Mouse (Mus musculus) cerebellum, adult 9-10 months (tissue): ENCODE data around the gene Slc9a1.

Experiments
- DNase-seq: peaks from one replicate; pipeline ENCODE4 v3.0.0; 2022

Slc9a1 gene

DNA sequence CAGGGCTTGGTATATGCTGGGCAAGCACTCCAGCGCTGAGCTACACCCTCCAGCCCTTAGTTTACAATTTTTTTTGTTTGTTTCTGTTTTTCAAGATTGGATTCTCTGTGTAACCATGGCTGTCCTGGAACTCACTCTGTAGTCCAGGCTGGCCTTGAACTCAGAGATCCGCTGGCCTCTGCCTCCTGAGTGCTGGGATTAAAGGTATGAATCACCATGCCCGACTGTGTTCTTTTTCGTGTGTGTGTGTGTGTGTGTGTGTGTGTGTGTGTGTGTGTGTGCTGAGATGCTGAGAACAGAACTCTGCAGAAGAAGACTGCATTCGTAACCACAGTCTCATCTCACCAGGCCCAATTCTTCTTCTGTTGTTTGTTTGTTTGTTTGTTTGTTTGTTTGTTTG lies 34.8 kb downstream of the Slc9a1 start:
- DNase-seq: no peak

- DNase-seq: no peak
Measured at GRCm38 (mm10) chr4:133406313-133407056, 37.0 kb downstream of the Slc9a1 start.

DNA sequence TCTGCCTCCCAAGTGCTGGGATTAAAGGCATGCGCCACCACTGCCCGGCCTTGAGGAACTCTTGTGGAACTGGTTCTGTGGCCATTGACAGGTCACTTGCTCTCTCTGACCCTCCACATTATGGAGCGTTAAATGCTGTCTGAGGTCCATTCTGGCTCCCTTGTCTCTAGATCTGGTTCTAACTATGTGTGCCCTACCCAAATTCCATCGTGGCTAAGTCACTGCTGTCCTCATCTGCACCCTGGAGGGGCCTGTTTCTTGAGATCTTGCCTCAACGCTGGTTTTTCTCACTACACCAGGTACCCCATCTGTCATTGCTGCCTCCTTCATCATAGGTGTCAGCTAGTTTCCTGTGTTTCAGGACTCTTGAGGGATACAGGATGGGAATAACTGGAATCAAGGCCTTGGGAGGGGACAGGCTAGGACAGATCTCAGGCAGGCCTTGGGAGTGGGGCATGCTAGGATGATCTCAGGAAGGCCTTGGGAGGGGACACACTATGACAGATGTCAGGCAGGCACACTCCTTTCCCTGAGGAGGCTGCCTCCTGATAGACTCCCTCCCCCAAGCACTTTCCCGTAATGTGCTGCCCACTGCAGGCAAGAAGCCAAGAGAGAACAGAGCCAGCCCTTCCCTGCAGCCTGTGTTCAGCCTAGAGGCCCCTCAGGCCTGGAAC lies 37.7 kb downstream of the Slc9a1 start:
- DNase-seq: no peak

DNA sequence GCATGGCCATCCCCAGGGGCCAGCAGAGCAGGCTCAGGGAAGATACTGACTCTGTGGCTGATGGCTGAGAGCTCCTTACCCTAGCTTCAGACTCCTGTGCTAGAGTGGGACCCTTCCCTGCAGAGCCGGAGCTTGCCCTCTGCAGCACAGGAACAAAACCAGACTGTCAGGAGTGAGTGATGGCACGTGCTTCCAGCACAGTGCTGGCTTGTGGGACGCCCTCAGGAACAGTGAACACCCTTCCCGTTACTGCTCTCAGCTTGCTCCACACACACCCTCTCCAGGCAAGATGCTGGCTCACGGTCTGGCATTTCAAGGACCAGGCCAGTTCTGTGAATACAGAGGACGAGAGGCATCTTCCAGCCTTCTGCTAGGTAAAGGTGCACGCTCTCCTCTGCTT lies 38.5 kb downstream of the Slc9a1 start:
- no peak for DNase-seq

DNA sequence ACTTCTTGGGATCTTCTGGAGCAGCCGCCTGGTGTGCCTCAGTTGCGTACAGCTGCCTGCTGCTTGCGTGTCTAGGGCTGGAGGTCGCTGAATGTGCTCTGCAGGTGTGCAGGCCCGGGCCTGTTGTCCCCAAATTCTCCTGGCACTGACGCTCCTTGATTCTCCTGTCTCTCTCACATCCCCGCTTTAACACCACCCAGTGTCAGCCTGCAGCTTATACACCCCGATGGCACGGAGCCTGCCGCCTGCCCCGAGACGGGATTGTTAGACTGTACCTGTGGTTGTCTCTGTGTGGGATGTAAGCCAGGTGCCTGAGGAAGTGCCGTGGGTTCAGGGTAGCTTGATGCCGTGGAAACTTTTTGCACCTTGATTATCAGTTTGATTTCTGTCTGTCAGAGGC lies 41.5 kb downstream of the Slc9a1 start:
- no peak for DNase-seq

GRCm38 (mm10) chr4:133412096-133412495 lies 42.6 kb downstream of the Slc9a1 start:
- DNase-seq: no peak

GRCm38 (mm10) chr4:133412575-133413540 lies 43.4 kb downstream of the Slc9a1 start:
- DNase-seq: no peak

DNA sequence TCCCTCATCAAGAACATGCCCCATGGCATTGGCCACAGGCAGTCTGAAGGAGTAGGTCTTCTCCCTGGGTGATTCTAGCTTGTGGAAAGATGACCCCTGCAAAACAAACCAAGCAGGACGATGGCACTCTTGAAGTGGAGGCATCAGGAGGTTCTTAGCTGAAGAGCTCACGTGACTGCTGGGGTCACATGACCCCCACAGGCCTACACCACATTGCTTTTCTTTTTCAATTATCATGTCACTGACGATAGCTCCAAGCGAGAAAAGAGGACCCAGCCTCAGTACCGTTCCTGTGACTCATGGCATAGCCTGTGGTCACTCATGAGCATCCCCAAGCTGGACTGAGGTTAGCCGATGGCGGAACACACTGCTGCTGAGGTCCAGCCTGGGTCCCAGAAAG lies 44.1 kb downstream of the Slc9a1 start:
- no peak for DNase-seq

DNA sequence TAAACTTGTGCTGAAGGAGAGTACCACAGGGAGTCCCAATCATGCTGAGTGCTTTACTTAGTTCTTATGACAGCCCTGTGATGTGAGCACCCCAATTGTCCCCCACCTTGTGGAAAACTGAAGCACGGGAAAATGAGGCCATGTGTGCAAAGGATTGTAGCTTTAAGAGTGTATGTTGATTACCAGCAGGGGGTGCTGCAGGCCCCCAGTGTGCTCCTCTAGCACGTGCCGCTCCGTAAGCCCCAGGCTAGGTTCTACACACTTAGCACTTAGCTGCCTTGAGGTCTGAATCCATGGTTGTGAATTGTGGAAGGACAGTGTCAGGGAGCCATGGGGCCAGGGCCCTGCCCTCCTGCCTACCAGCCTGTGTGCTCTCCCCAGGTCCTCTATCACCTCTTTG lies 45.4 kb downstream of the Slc9a1 start:
- no peak for DNase-seq

- DNase-seq: peak; percentile 68
Measured at GRCm38 (mm10) chr4:133419312-133420004, 50.0 kb downstream of the Slc9a1 start.

- no peak for DNase-seq
Measured at GRCm38 (mm10) chr4:133421989-133422388, 52.5 kb downstream of the Slc9a1 start.

- no peak for DNase-seq
Measured at GRCm38 (mm10) chr4:133422601-133423000, 53.1 kb downstream of the Slc9a1 start.

DNA sequence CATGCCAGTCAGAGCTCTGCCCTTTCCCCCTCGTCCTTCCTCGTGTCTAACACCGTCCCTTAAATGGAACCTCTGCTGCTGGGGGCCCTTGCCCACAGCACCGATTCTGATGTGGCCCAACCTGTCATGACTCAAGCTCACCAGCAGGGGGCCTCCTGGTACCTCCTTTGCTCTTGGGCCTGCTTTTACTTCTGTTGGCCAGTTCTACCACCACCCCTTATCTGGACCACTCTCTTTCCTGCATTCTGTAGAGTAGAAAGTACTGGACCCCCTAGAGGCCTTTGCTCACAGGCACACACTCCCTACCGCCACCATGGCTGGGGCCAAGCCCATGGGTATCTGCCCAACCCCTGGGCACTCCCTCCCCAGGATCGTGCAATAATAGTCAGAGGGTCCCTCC lies 53.6 kb downstream of the Slc9a1 start:
- peak; percentile 58 for DNase-seq

DNA sequence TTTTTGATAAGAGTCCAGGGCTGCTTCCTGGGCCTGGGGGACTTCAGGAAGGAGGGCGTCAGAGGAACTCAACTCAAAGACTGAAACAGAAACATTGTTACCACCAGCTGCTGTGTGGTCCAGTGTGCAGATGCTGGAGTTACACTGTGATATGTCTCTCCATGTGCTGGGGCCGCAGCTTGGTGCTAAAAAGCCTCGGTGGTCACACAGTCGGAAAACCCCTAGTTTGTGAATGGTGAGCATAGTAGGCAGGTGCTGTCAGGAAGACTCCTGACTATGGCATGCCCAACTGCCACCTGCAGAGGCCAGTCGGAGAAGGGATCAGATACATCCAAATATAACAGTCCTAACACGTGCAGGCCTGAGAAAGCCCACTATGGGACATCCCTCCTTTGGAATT lies 54.2 kb downstream of the Slc9a1 start:
- DNase-seq: no peak

DNA sequence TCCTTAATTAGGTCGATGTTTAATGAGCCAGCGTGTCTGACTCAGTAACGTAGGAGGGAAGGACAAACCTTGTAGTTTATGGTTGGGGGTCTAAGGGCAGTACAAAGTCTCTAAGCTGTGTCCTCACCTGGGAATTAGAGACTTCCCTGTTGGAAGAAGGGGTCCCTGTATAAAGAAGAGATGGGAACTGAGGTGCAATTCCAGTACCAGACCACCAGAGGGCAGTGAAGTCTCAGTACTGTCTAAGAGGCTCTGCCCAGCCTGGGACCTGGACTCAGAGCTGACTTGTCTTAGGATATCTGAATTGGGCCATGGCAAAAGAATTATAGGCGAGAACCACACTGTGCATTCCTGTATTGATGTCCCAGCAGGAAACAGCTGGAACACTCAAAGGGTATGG lies 54.6 kb downstream of the Slc9a1 start:
- peak; percentile 85 for DNase-seq

GRCm38 (mm10) chr4:133426141-133426540 lies 56.6 kb downstream of the Slc9a1 start:
- no peak for DNase-seq

- no peak for DNase-seq
Measured at GRCm38 (mm10) chr4:133431508-133431907, 62.0 kb downstream of the Slc9a1 start.

GRCm38 (mm10) chr4:133432560-133433171 lies 63.2 kb downstream of the Slc9a1 start:
- DNase-seq: peak; percentile 58

- DNase-seq: no peak
Measured at GRCm38 (mm10) chr4:133435921-133436320, 66.4 kb downstream of the Slc9a1 start.

DNA sequence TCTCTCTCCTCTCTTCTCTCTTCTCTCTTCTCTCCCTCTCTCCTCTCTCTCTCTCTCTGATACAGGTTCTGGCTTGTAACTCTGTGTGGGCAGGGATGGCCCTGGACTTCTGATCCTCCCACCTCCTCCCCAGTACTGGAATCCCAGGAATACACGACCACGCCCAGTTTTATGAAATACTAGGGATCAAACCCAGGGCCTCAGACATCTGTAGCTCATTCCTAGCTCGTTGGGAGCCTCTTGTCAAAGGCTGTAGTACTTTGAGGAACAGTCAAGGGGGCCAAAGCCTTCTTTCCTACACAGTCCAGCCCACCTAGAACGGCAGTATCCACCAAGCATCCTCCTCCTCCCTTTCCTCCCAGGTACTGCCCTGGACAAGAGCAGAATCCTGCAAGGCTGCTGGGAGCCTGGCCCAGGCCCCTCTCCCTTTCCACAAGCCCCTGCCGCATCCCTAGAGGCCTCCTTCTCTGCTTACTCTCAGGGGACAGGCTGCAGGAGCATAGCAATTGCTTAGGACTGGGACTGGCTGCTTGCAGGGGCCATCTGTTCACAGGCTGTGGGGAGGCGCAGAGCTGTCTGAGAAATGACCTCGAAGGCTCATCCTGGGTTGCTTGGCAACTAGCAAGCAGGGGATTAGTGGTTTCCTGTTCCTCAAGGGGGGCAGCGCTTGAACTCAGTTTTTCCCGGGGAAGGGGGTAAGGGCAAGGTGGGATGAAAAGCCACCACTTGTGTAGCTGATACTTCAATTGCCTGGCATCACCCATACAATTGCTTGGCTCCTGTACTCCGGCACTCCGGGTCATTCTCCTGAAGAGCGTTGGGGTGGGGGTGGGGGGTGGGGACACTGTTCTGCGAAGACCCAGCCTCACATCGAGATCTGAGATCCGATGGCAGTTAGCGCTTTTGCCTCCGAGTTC lies 70.2 kb downstream of the Slc9a1 start:
- no peak for DNase-seq

GRCm38 (mm10) chr4:133440377-133440795 lies 70.9 kb downstream of the Slc9a1 start:
- no peak for DNase-seq
